Mouse (Mus musculus) embryonic stem cell, embryonic (primary cell): Measurements from ENCODE around the gene Zbtb45.

Source experiments
- CTCF ChIA-PET, 4 experiments: fragments of 300-600 bp in 2 of 4; fragments of 350-600 bp in 2 of 4; sonication (Branson Sonifier 250); formaldehyde crosslinking; loops; one replicate each; lab custom pipeline; 2022; ENCODE audit warnings: inconsistent platforms in 2 of 4; lab: Charles Lee
- POLR2A ChIA-PET, 4 experiments: fragments of 300-600 bp in 2 of 4; fragments of 350-600 bp in 2 of 4; sonication (Branson Sonifier 250); formaldehyde crosslinking; loops; one replicate each; lab custom pipeline; 2022; ENCODE audit warnings: antibody characterized with exemption in 4 of 4, inconsistent platforms in 1 of 4; lab: Charles Lee

Gene Zbtb45

DNA sequence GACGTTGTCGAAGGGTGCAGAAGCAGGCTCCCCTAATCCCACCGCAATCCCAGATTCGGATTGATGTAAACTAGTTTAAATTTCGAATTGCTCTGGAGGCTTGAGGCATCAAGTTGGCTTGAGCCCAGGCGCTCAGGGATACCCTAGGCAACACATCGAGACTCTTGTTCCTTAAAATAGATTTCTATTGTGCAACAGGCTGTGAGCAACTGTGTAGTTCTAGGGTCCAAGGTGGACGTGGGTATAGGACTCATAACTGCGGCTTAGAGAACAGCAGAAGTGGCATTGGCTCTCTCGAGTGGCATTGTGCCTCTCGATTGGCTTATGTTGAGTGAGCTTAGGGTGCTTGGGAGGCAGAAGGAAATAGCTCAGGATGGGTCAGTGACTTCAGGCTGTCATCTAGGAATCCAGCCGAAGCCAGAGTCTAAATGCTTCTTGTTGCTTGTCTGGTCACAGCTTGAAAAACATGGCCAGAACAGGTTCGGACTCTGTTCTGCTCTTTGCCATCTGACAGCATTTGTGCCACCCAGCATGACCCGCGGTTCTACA lies 28.9 kb upstream of the Zbtb45 start:
- CTCF ChIA-PET = interaction anchor here in 1 of 4 experiments (0.9 kb wide), 1 partner anchor 29 kb away, joined by 3 read pairs; the partner anchor contains the start of gene Zbtb45
- POLR2A ChIA-PET = interaction anchor here (0.7 to 21.4 kb wide), 48 partner anchors 9 to 135 kb away, joined by 3 to 694 read pairs (median 5); partner anchors contain the start of genes Zbtb45 (in 3 of the 4), Zfp446 (in 3 of the 4), Mzf1 (in 2 of the 4) and Rnf225 (in 2 of the 4)

- POLR2A ChIA-PET = interaction anchor here (0.6 to 21.4 kb wide), 46 partner anchors 9 to 135 kb away, joined by 3 to 694 read pairs (median 5); partner anchors contain the start of genes Zbtb45 (in 4 of the 4), Mzf1 (in 2 of the 4), Rnf225 (in 2 of the 4) and Rps5 (in 2 of the 4)
- CTCF ChIA-PET = interaction anchor here in 3 of 4 experiments (0.7 to 1.7 kb wide), 3 partner anchors 28 kb away, joined by 3 to 7 read pairs (median 4); partner anchors contain the start of gene Zbtb45 (in 3 of the 3)
These were observed 28.2 kb upstream of the Zbtb45 start, which contains the start of gene Ube2m for GRCm38 (mm10) chr7:13037901-13038555. Gene Ube2m (minus strand): TSS chr7:13038275.

DNA sequence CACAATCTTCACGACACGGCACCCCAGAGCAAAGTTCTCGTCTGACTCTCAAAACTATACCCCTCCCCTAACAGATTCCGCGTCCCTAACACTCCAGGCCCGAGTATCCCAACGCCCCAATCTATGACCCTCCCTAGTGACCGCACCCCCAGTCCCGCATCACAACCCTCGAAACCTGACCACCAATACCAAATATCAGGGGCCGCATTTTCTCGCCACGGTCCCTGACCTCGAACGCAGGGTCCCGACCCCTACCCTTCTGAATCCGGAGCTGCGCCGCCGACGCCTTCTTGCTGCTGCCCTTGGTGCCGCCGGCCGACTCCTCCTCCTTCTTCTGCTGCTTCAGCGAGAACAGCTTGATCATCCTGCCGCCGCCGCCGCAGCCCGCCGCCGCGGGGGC lies 27.5 kb upstream of the Zbtb45 start:
- ChIA-PET POLR2A (interaction anchor here (0.6 to 21.4 kb wide), 37 partner anchors 9 to 134 kb away, joined by 3 to 694 read pairs (median 7); partner anchors contain the start of genes Zbtb45 (in 4 of the 4), Rnf225 (in 2 of the 4), Rps5 (in 2 of the 4) and Zfp446 (in 2 of the 4)), CTCF (interaction anchor here in 2 of 4 experiments (0.7 to 1.7 kb wide), 2 partner anchors 27 kb away, joined by 4 to 7 read pairs; partner anchors contain the start of gene Zbtb45 (in 2 of the 2))

GRCm38 (mm10) chr7:13036806-13037205 lies 27.0 kb upstream of the Zbtb45 start:
- POLR2A ChIA-PET = interaction anchor here (0.9 to 21.4 kb wide), 25 partner anchors 8 to 127 kb away, joined by 3 to 694 read pairs (median 10); partner anchors contain the start of genes Zbtb45 (in 3 of the 4), Rps5 (in 2 of the 4), Zfp446 (in 2 of the 4) and Mzf1 (in 1 of the 4)
- CTCF ChIA-PET = interaction anchor here in 1 of 4 experiments (1.7 kb wide), 1 partner anchor 27 kb away, joined by 7 read pairs; the partner anchor contains the start of gene Zbtb45

DNA sequence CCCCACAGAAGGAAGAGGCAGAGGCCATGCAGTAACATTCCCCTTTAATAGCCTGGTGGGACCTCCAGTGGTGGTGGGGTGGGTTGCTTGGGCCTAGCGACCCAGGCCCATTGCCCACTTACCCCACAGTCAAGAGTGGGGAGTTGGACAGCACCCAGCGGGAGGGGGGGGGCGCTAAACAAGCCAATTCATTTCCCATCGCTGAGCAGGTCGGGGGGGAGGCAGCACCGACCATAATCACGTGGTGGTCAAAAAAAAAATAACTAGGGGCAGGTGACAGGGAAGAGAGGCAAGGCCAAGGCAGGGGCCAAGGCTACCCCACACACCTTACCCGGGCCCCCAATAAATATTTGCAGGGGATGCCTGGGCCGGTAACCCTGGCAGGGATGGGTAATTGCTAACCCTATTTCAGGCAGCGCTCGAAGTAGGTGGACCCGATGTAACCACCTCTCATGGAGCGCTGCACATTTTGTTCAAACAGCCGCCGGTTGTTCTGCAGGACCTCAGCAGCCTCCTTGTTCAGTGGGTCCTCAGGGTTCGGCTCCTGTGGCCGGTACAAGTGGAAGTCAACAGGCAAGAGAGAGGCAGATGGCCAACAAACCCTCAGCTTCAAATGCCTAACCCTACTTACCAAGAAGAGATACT lies 25.5 kb upstream of the Zbtb45 start:
- CTCF ChIA-PET = no interaction called here
- POLR2A ChIA-PET = interaction anchor here in 3 of 4 experiments (1.0 to 21.4 kb wide), 30 partner anchors 7 to 155 kb away, joined by 3 to 694 read pairs (median 10); partner anchors contain the start of genes Rps5 (in 3 of the 3), Zbtb45 (in 3 of the 3), Zfp446 (in 3 of the 3) and Mzf1 (in 2 of the 3)

DNA sequence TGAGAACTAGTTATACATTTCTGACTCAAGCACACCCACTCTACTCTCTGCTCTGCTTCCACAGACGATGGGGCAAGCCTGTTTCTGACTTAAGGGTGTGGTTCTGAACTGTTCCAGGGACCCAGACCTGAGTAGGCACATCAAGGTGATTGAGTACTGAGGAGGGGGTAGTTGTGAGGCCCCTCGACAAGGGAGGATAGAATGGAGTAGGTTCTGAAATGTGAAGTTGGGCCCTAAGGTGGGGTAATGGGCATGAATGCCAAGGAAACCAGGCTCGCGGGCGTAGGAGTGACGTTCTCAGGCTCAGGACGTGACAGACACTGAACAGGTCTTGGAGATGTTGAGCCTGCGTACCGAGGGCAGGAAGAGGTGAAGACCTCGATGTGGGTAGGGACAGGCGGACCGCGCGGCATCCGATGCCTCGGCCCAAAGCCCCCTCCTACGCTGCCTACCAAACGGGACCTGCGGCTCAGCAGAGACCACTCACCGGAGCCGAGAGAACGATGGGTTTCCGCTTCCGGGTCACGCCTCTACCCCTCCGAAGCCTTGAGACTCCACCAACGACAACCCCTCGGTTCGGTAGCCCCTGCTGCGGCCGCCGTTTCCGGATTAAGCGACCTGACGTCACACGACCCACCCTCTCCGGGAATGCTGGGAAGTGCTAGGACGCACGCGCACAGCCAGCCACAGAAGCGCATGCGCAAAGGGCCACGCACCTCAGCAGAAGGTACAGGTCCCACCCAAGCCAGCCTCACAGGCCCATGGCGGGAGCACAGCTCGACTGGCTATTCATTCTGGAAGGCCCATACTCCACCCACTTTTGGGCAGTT lies 24.5 kb upstream of the Zbtb45 start, which contains the start of gene Chmp2a:
Chmp2a (minus strand) TSS at position 660 of the 830 bp plus-strand sequence.
- ChIA-PET CTCF (interaction anchor here in 1 of 4 experiments (1.4 kb wide), 1 partner anchor 24 kb away, joined by 3 read pairs; the partner anchor contains the start of gene Zbtb45), POLR2A (interaction anchor here in 3 of 4 experiments (0.9 to 21.4 kb wide), 33 partner anchors 7 to 154 kb away, joined by 3 to 694 read pairs (median 7); partner anchors contain the start of genes Rps5 (in 3 of the 3), Zbtb45 (in 3 of the 3), Zfp446 (in 3 of the 3) and Mzf1 (in 2 of the 3))

DNA sequence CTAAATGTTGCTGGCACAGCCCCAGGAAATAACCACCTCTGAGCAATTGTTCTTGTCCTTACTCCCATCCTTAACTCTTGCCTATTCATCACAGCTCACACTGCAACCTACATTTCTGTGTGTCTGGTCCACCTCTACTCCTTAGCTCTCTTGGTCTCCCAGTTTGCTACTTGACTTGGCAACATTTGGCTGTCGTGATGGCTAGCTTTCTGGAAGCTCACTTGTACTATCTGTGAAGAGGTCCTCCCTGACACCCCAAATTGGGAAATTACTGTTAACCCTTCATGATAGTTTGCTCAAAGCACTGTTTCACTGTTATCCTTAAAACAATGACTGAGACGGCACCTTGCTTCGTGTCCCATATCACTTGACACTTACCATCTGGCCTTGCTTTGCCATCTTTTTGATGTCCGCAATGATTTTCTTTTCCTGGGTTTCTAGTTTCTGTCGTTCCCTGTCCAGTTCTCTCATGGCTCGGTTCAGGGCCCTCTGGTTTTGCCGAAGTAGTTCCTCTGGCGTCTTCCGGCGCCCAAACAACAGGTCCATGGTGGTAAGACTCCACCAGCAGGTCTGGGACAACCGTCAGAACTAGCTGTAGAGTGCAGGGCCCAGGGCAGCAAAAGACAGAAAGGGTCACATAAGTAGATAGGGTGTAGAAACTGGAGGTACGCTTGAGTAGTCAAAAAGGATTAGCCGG lies 23.8 kb upstream of the Zbtb45 start:
- ChIA-PET POLR2A (interaction anchor here (0.7 to 21.4 kb wide), 22 partner anchors 9 to 107 kb away, joined by 3 to 694 read pairs (median 8); partner anchors contain the start of genes Zfp446 (in 3 of the 4), Rnf225 (in 2 of the 4), Zbtb45 (in 2 of the 4) and Mzf1 (in 1 of the 4)), CTCF (interaction anchor here in 2 of 4 experiments (1.4 kb wide), 2 partner anchors 23 to 24 kb away, joined by 3 read pairs; partner anchors contain the start of gene Zbtb45 (in 2 of the 2))

DNA sequence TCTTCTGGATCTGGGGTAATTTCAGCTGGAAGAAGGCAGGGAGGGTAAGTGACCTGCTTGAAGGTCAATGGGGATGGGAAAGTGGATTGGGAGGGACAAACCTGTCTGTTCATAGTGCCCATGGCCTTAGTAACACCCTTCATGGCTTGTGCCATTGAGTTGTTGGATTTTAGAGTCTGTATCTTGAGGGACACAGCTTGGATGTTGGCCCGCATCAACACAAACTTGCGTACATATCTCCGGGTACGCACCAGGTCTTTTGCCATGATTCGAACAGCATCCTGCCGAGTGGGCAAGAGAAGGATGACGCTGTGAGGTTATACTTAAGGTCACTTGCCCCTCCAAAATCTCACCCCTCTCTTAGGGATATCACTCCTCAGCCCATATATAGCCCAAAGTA lies 22.7 kb upstream of the Zbtb45 start:
- POLR2A ChIA-PET = interaction anchor here (0.6 to 21.4 kb wide), 26 partner anchors 8 to 111 kb away, joined by 3 to 694 read pairs (median 5); partner anchors contain the start of genes Zfp446 (in 3 of the 4), Rps5 (in 2 of the 4), Zbtb45 (in 2 of the 4) and Rnf225 (in 1 of the 4)
- CTCF ChIA-PET = interaction anchor here in 1 of 4 experiments (1.4 kb wide), 1 partner anchor 23 kb away, joined by 3 read pairs; the partner anchor contains the start of gene Zbtb45

GRCm38 (mm10) chr7:13031983-13032382 lies 22.1 kb upstream of the Zbtb45 start:
- ChIA-PET CTCF (no interaction called here), POLR2A (interaction anchor here (0.6 to 21.4 kb wide), 27 partner anchors 9 to 110 kb away, joined by 3 to 694 read pairs (median 4); partner anchors contain the start of genes Rps5 (in 3 of the 4), Zbtb45 (in 3 of the 4), Zfp446 (in 3 of the 4) and Rnf225 (in 1 of the 4))

DNA sequence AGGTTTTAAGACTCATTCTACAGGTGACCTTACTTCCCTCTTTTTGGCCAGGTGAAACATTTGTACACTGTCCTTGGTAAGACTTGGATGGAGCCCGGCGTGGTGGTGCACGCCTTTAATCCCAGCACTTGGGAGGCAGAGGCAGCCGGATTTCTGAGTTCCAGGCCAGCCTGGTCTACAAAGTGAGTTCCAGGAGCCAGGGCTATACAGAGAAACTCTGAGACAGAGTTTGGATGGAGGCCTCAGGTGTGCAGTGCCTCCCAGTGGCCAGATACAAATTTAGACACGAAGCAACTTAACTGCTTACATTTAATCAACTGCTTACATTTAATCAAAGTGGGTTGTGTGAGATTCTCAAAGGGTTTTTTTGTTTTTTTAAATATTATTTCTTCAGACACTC lies 21.2 kb upstream of the Zbtb45 start:
- POLR2A ChIA-PET = interaction anchor here (0.8 to 21.4 kb wide), 19 partner anchors 8 to 127 kb away, joined by 3 to 694 read pairs (median 17); partner anchors contain the start of genes Zbtb45 (in 4 of the 4), Rps5 (in 2 of the 4), Chmp2a (in 1 of the 4) and Rnf225 (in 1 of the 4)
- CTCF ChIA-PET = interaction anchor here in 1 of 4 experiments (1.2 to 2.0 kb wide), 4 partner anchors 17 to 25 kb away, joined by 5 to 8 read pairs (median 5); partner anchors contain the start of gene Zbtb45

GRCm38 (mm10) chr7:13028986-13029385 lies 19.2 kb upstream of the Zbtb45 start:
- POLR2A ChIA-PET = interaction anchor here in 3 of 4 experiments (0.5 to 21.4 kb wide), 28 partner anchors 8 to 195 kb away, joined by 3 to 694 read pairs (median 5); partner anchors contain the start of genes Ube2m (in 3 of the 3), Zbtb45 (in 3 of the 3), Zfp446 (in 3 of the 3) and Rnf225 (in 2 of the 3)

DNA sequence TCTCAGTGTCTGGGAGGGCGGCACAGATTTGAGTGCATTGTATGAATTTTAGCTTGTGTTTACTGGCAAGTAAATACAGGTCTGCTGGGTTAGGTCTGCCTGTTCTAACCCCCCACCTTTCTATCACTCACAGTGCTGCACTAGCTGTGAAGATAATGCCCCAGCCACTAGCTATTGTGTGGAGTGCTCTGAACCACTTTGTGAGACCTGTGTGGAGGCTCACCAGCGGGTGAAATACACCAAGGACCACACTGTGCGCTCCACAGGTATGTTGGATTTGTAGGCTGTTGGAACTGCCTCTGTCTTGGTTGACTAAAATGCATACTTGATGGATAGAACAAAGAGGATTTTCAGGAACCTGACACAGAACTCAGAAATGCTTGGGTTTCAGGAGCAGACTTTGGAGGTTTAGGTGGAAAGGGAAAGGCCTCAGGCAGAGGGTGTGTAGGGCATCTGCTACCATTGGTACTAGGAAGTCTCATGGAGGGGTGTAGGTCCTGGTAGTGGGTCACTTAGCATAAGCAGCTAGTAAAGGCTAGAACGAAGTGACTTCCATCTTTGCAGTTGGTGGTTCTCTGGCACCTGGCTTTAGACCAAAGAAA lies 15.8 kb upstream of the Zbtb45 start:
- ChIA-PET POLR2A (interaction anchor here (0.6 to 21.4 kb wide), 29 partner anchors 9 to 122 kb away, joined by 3 to 694 read pairs (median 7); partner anchors contain the start of genes Chmp2a (in 3 of the 4), Zbtb45 (in 3 of the 4), Mzf1 (in 2 of the 4) and Rnf225 (in 2 of the 4)), CTCF (interaction anchor here in 1 of 4 experiments (2.7 kb wide), 1 partner anchor 15 kb away, joined by 8 read pairs; the partner anchor contains the start of gene Zbtb45)

More at GRCm38 (mm10) chr7:13028986-13029385, 19.2 kb upstream of the Zbtb45 start:
- CTCF ChIA-PET = interaction anchor here in 1 of 4 experiments (1.0 kb wide), 1 partner anchor 18 kb away, joined by 3 read pairs; no protein-coding TSS in a partner anchor

DNA sequence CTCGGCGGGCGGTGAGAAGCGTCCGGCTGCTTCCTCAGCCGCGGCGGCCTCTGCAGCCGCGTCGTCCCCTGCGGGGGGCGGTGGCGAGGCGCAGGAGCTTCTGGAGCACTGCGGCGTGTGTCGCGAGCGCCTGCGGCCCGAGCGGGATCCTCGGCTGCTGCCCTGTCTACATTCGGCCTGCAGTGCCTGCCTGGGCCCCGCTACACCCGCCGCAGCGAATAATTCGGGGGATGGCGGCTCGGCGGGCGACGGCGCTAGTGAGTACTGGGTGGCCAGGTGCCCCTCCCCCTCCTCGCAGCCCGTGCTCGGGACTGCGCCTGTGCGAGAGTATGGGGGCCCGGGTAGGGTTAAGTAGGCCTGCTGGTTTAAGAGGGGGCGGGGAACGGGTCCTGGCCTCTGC lies 15.0 kb upstream of the Zbtb45 start:
- POLR2A ChIA-PET = interaction anchor here in 3 of 4 experiments (0.9 to 21.4 kb wide), 20 partner anchors 8 to 103 kb away, joined by 3 to 694 read pairs (median 8); partner anchors contain the start of genes Chmp2a (in 3 of the 3), Zbtb45 (in 3 of the 3), Rnf225 (in 2 of the 3) and Ube2m (in 2 of the 3)
- CTCF ChIA-PET = no interaction called here
